8 mouse cellular contexts compared by ENCODE assay signal in genomic region chr15:84754987-84755386, GRCm38 (mm10). TPM values are rescaled to one million over a fixed set of nuclear protein-coding genes. Genes with fewer than 3 reads are reported as not detected.
DNase-seq lines count a peak whose midpoint lies in the region; ATAC-seq lines count a peak whose summit lies in the region.

No protein-coding gene starts in this region.

- H3K27me3 ChIP-seq in splenic B cell, adult 2 months (ENCODE audit: control insufficient read depth, insufficient read depth, low read length, poor library complexity, severe bottlenecking), result no peaks in the 10 kb centered on the region

- DNase-seq in 416B (ENCODE audit: low read depth) (peak; percentile 63), liver (peak; percentile 64)
- peak; percentile 79 for DNase-seq in adrenal gland, adult 2 months
- peak; percentile 84 for DNase-seq in embryo, embryonic 11 days
- peak; percentile 42 to 67 for DNase-seq in gastrocnemius, postnatal 4 days (ENCODE audit: low spot score in 2 of 2)
- DNase-seq in kidney, adult 9 months, result peak; percentile 70
- DNase-seq in splenic B cell, adult 2 months (ENCODE audit: low read depth, low spot score), result peak; percentile 75

- H3K36me3 ChIP-seq in splenic B cell, adult 2 months (ENCODE audit: control insufficient read depth, insufficient read depth, low read length, poor library complexity, severe bottlenecking), result no peaks in the 10 kb centered on the region

- peak; percentile 71; the same call in 1 of the 2 replicates for ATAC-seq in monocyte, adult 5-6 weeks (replicated peaks; ENCODE audit: insufficient number of reproducible peaks, low FRiP score, low TSS enrichment, poor library complexity, severe bottlenecking)

RNA-seq across cellular contexts. Expression of gene Arhgap8, which starts 35.1 kb away (rescaled TPM):
- total RNA-seq in adrenal gland, adult 2 months (2021), result under 1 TPM; 0.43 to 0.93 TPM
- 0.90 and 1.00 TPM in 2 replicates for polyA plus RNA-seq in adrenal gland, adult 2 months (2012; rRNA removed)
- total RNA-seq in gastrocnemius, postnatal 4 days (2021), result under 1 TPM; 0.39 to 0.47 TPM
- total RNA-seq in monocyte, adult 5-6 weeks (2017), result not detected in 3 replicates

Comparison
In these comparisons a context has a peak if more than half of its experiments do, and no peak if none do; other contexts are left out.
1. Peak in every context shown above with its lines: DNase-seq and ATAC-seq.